Mouse (Mus musculus) cerebellum, adult 2 months (tissue): ENCODE results near the gene Lgals4. TPM values are rescaled to one million over a fixed set of nuclear protein-coding genes. Genes with fewer than 3 reads are reported as not detected.
A peak's percentile ranks its signal among the peaks of the same experiment; 100 is the strongest.

Experiments used
- DNase-seq, 2 experiments: peaks; one replicate each; pipeline ENCODE4 v3.0.0; 2021
- H3K27ac ChIP-seq: fragments of 200-500 bp; 2 replicates; pipeline ENCODE4 v1.5.1; 2012; ENCODE audit warnings: low read length, control low read depth, inconsistent platforms; ENCODE audit not compliant: insufficient read depth
- H3K27me3 ChIP-seq: fragments of 200-500 bp; 2 replicates; pipeline ENCODE4 v1.6.1; 2012; ENCODE audit warnings: inconsistent platforms, mild to moderate bottlenecking, low read length, moderate library complexity; ENCODE audit not compliant: control insufficient read depth, insufficient read depth
- H3K4me1 ChIP-seq: fragments of 200-500 bp; 2 replicates; pipeline ENCODE4 v1.6.1; 2011; ENCODE audit warnings: low read length; ENCODE audit not compliant: control insufficient read depth, insufficient read depth
- H3K4me3 ChIP-seq: fragments of 200-500 bp; replicated peaks from 2 replicates; pipeline ENCODE3; 2011; ENCODE audit warnings: mild to moderate bottlenecking, low read depth, low read length, control low read depth; ENCODE audit not compliant: insufficient read depth
- CTCF ChIP-seq: fragments of 200-500 bp; IDR thresholded peaks from 2 replicates; pipeline ENCODE4 v1.5.1; 2011; ENCODE audit warnings: low read depth, mild to moderate bottlenecking, control low read depth, low read length, moderate library complexity, borderline replicate concordance; ENCODE audit not compliant: insufficient read depth
- POLR2A ChIP-seq: fragments of 200-500 bp; IDR thresholded peaks from 2 replicates; pipeline ENCODE4 v1.6.1; 2011; ENCODE audit warnings: low read length, control low read depth, borderline replicate concordance; ENCODE audit not compliant: insufficient read depth
- whole genome bisulfite sequencing: fragments of 180-500 bp; shearing (Covaris S2); methylation state at CpG from one replicate; pipeline ENCODE4 v1.1.7; 2018; 5-methylcytosine and 5-hydroxymethylcytosine counted together
- polyA plus RNA-seq: library from polyadenylated mRNA; depleted of rRNA; stranded (reverse); fragments of >200 nt; gene quantifications from 2 replicates; pipeline ENCODE4 v1.2.3, GENCODE M21; 2012

Lgals4 gene
- polyA plus RNA-seq, 1 experiment = 8.3 TPM

- Histone ChIP-seq H3K4me1 (peaks cover 2% of the 10 kb centered on the region; the same call in 1 of the 2 replicates), H3K4me3 (no peak overlapping the region), H3K27ac (no peak overlapping the region), H3K27me3 (no peaks in the 10 kb centered on the region)
- TF ChIP-seq CTCF (no peak), POLR2A (no peak)
- DNase-seq = no peak
- WGBS = 79% methylated on average over 14 of the region's 14 CpGs
Observed at GRCm38 (mm10) chr7:28792391-28793185, 41.1 kb upstream of the Lgals4 start.

- peaks cover 2% of the 10 kb centered on the region; the same call in 1 of the 2 replicates for H3K4me1 ChIP-seq
- H3K4me3 ChIP-seq = no peak overlapping the region
- no peak overlapping the region for H3K27ac ChIP-seq
- TF ChIP-seq POLR2A (no peak), CTCF (peak; percentile 31; the same call in 1 of the 2 replicates)
- WGBS = 41% methylated on average over 2 of the region's 2 CpGs
- H3K27me3 ChIP-seq = no peaks in the 10 kb centered on the region
- no peak for DNase-seq
Observed at GRCm38 (mm10) chr7:28793834-28794233, 39.8 kb upstream of the Lgals4 start.

DNA sequence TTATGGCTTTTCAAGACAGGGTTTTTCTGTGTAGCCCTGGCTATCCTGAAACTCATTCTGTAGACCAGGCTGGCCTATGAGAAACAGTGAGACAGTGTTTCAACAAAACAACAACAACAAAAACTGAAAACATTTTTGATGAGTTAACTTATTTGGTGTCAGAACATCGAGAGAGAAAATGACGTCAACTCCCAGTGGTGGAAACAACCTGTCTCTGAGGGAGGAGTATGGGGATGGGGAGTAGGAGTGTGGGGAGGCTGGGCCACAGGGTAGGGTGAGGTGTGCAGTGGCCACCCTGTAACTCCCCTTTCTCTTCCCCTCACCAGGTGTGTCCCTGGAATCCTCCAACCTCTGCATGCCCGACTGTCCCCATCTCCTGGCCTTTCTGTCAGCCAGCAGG lies 39.2 kb upstream of the Lgals4 start:
- Histone ChIP-seq H3K4me3 (no peak overlapping the region), H3K27ac (no peak overlapping the region), H3K27me3 (no peaks in the 10 kb centered on the region), H3K4me1 (peaks cover 2% of the 10 kb centered on the region; the same call in 1 of the 2 replicates)
- no peak for TF ChIP-seq CTCF
- TF ChIP-seq POLR2A = no peak
- DNase-seq = no peak
- WGBS = 73% methylated on average over 3 of the region's 3 CpGs

DNA sequence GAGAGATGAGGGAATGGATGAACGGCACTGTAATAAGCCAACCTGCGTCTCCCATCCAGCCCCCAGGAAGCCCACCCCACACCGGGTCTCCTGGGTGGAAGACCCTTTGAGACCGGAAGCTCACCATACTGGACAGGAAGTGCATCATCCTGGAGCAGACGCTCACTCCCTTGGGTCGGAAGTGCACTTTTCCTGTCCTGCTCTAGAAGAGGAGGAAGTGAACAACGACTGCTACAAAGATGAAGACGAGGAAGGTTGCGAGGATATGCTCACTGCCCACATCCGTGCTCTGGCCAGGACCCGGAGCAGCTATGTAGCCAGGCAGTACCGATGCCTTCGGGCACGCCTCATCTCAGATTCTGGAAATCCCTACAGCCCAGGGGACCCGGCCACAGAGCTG lies 37.8 kb upstream of the Lgals4 start:
- DNase-seq = no peak
- no peaks in the 10 kb centered on the region for H3K27me3 ChIP-seq
- no peak overlapping the region for H3K27ac ChIP-seq
- peaks cover 2% of the 10 kb centered on the region; the same call in 1 of the 2 replicates for H3K4me1 ChIP-seq
- TF ChIP-seq POLR2A = no peak
- no peak for TF ChIP-seq CTCF
- no peak overlapping the region for H3K4me3 ChIP-seq
- WGBS = 84% methylated on average over 15 of the region's 15 CpGs

GRCm38 (mm10) chr7:28796562-28796975 lies 37.1 kb upstream of the Lgals4 start:
- peak; percentile 84 to 87 for DNase-seq
- Histone ChIP-seq H3K4me3 (peak overlapping the region; percentile 41), H3K27me3 (no peaks in the 10 kb centered on the region), H3K4me1 (peaks cover 2% of the 10 kb centered on the region; the same call in 1 of the 2 replicates), H3K27ac (no peak overlapping the region)
- WGBS = 15% methylated on average over 32 of the region's 32 CpGs
- TF ChIP-seq CTCF (peak; percentile 92), POLR2A (0 out of 2 replicates have a peak, but pooled peaks have one; percentile 8)

DNA sequence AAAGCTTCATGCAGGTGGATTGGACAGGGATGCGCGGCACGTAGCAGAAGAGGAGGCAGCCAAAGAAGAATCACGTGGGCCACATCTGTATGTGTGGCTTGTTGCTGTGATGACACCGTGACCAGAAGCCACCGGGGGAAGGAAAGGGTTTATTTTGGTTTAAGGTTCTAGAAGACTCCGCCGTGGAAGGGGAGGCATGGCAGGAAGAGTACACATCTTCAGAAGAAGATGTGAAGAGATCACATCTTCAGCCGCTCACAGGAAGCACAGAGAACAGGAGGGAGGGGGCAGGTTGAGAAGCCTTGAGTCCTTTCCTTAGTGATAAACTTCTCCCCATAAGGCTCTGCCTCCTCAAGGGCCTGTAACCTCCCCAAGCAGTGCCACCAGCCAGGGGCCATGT lies 33.7 kb upstream of the Lgals4 start:
- 95% methylated on average over 9 of the region's 9 CpGs for WGBS
- Histone ChIP-seq H3K27me3 (no peaks in the 10 kb centered on the region), H3K27ac (no peak overlapping the region), H3K4me1 (peaks cover 2% of the 10 kb centered on the region), H3K4me3 (no peak overlapping the region)
- TF ChIP-seq POLR2A = no peak
- TF ChIP-seq CTCF = no peak
- DNase-seq = no peak

DNA sequence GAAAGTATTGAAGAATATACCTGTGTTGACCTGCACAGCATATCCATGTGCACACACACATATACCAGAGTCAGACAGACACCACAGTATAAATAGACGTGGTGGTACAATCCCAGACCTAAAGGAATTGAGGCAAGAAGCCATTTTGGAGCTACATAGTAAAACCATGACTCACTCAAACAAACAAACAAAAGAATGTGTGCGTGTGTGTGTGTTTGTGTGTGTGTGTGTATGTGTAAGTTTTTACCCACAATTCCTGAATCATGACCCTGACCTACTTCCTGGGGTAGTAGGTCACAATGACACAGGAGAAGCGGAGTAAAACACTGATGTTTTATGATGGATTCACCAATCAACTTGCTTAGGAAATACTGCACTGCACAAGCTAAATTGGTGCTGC lies 32.2 kb upstream of the Lgals4 start:
- Histone ChIP-seq H3K4me1 (peaks cover 2% of the 10 kb centered on the region), H3K27me3 (no peaks in the 10 kb centered on the region), H3K27ac (no peak overlapping the region), H3K4me3 (no peak overlapping the region)
- no peak for DNase-seq
- TF ChIP-seq CTCF = no peak
- no peak for TF ChIP-seq POLR2A
- 90% methylated on average over 3 of the region's 3 CpGs for WGBS
